Mouse (Mus musculus) C2C12 (cell line): ENCODE results near the gene Ccl3. TPM values are rescaled to one million over a fixed set of nuclear protein-coding genes. Genes with fewer than 3 reads are reported as not detected.

Source experiments
- H3K27me3 ChIP-seq: one replicate; pipeline ENCODE4 v1.6.1; 2011; ENCODE audit not compliant: control insufficient read depth, insufficient read depth, insufficient read length
- H3K36me3 ChIP-seq: one replicate; pipeline ENCODE4 v1.6.1; 2011; ENCODE audit not compliant: control insufficient read depth, insufficient read depth
- H3K4me3 ChIP-seq: one replicate; pipeline ENCODE4 v1.5.1; 2011; ENCODE audit warnings: mild to moderate bottlenecking, control low read depth; ENCODE audit not compliant: poor library complexity, insufficient read depth, severe bottlenecking
- H3K79me2 ChIP-seq: one replicate; pipeline ENCODE4 v1.6.1; 2011; ENCODE audit not compliant: control insufficient read depth, insufficient read depth
- H3K79me3 ChIP-seq: one replicate; pipeline ENCODE4 v1.6.1; 2011; ENCODE audit warnings: low read depth, control low read depth
- H3ac ChIP-seq: one replicate; pipeline ENCODE3; 2011; ENCODE audit warnings: low read depth; ENCODE audit not compliant: control insufficient read depth, insufficient read length
- CEBPB ChIP-seq: IDR thresholded peaks from one replicate; pipeline ENCODE4 v1.6.1; 2011; ENCODE audit warnings: low read depth, mild to moderate bottlenecking, control low read depth, moderate library complexity
- CTCF ChIP-seq: IDR thresholded peaks from one replicate; pipeline ENCODE4 v1.5.1; 2011; ENCODE audit not compliant: control insufficient read depth, insufficient read depth, insufficient read length
- FOSL1 ChIP-seq: IDR thresholded peaks from one replicate; pipeline ENCODE4 v1.8.0; 2011; ENCODE audit warnings: mild to moderate bottlenecking, low read length; ENCODE audit not compliant: poor library complexity, insufficient read depth, severe bottlenecking
- MAX ChIP-seq: IDR thresholded peaks from one replicate; pipeline ENCODE4 v1.6.1; 2011; ENCODE audit warnings: mild to moderate bottlenecking, control low read depth
- MYOD1 ChIP-seq: IDR thresholded peaks from one replicate; pipeline ENCODE4 v1.6.1; 2011; ENCODE audit warnings: low read depth; ENCODE audit not compliant: control insufficient read depth, insufficient read length
- MYOG ChIP-seq: IDR thresholded peaks from one replicate; pipeline ENCODE4 v1.6.1; 2011; ENCODE audit not compliant: control insufficient read depth, insufficient read length; ENCODE audit errors: extremely low read depth
- USF1 ChIP-seq: IDR thresholded peaks from one replicate; pipeline ENCODE4 v1.6.1; 2011; ENCODE audit warnings: low read depth, mild to moderate bottlenecking, control low read depth, moderate library complexity
- long read RNA-seq, 2 experiments: library from polyadenylated mRNA; unstranded; transcript quantifications; one replicate each; pipeline ENCODE4 v2.0.0; 2019 to 2020
- polyA plus RNA-seq: library from polyadenylated mRNA; unstranded; fragments of >200 nt; fragmentation: generic; extraction: Trizol; gene quantifications from one replicate; pipeline ENCODE4 v1.2.1, GENCODE M21; 2012; ENCODE audit warnings: missing spikeins

Ccl3 gene
- not detected for polyA plus RNA-seq
- long read RNA-seq, experiment 1, result 0 reads
- long read RNA-seq, experiment 2, result 0 reads

- no peaks in the 10 kb centered on the region for H3K36me3 ChIP-seq
- H3K79me2 ChIP-seq, result no peaks in the 10 kb centered on the region
- H3K4me3 ChIP-seq, result no peak within 1 kb of the TSS
- no peak for TF ChIP-seq USF1
- no peak for TF ChIP-seq FOSL1
- TF ChIP-seq CEBPB, result no peak
- TF ChIP-seq CTCF, result no peak
- no peak within 1 kb of the TSS for H3ac ChIP-seq
- no peaks in the 10 kb centered on the region for H3K79me3 ChIP-seq
- H3K27me3 ChIP-seq, result peaks cover 7% of the 10 kb centered on the region
These were observed at the start of gene Ccl3 for GRCm38 (mm10) chr11:83649305-83649841. Gene Ccl3 (minus strand): TSS chr11:83649355.

DNA sequence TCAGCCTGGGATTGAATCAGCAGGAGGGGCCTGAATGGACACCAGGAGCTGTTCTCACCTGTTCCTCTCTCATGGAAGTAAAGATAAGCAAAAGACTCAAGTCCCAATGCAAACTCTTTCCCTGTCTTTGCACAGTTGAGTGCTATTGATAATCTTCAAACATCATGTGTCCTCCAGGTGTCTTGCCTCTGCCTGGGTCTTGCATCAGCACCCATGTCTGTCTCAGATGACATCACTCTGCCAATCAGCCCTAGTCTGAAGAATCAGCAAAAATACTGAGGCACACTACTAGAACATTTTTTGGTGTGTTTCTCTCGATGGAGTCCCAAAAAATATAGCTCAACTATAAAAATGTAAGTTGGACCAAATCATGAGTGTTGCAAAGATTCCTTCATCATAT is 42.9 kb upstream of the Ccl3 start:
- H3K36me3 ChIP-seq, result no peaks in the 10 kb centered on the region
- no peak overlapping the region for H3ac ChIP-seq
- H3K4me3 ChIP-seq, result no peak overlapping the region
- H3K79me3 ChIP-seq, result no peaks in the 10 kb centered on the region
- H3K79me2 ChIP-seq, result no peaks in the 10 kb centered on the region
- TF ChIP-seq MYOG, result no peak
- no peak for TF ChIP-seq FOSL1
- TF ChIP-seq MAX, result no peak
- TF ChIP-seq MYOD1, result no peak
- no peak for TF ChIP-seq USF1
- TF ChIP-seq CEBPB, result no peak
- no peak for TF ChIP-seq CTCF
- no peaks in the 10 kb centered on the region for H3K27me3 ChIP-seq

GRCm38 (mm10) chr11:83689918-83690317 is 40.8 kb upstream of the Ccl3 start:
- no peaks in the 10 kb centered on the region for H3K79me3 ChIP-seq
- no peaks in the 10 kb centered on the region for H3K79me2 ChIP-seq
- no peak overlapping the region for H3ac ChIP-seq
- H3K4me3 ChIP-seq, result no peak overlapping the region
- H3K36me3 ChIP-seq, result no peaks in the 10 kb centered on the region
- H3K27me3 ChIP-seq, result no peaks in the 10 kb centered on the region
- TF ChIP-seq USF1 (peak; percentile 76), CTCF (no peak)

GRCm38 (mm10) chr11:83675665-83676064 is 26.5 kb upstream of the Ccl3 start:
- no peak overlapping the region for H3ac ChIP-seq
- no peaks in the 10 kb centered on the region for H3K79me2 ChIP-seq
- H3K4me3 ChIP-seq, result no peak overlapping the region
- H3K36me3 ChIP-seq, result no peaks in the 10 kb centered on the region
- TF ChIP-seq MYOG, result no peak
- TF ChIP-seq FOSL1, result no peak
- TF ChIP-seq MYOD1, result no peak
- no peak for TF ChIP-seq USF1
- TF ChIP-seq CTCF, result no peak
- TF ChIP-seq CEBPB, result no peak
- no peak for TF ChIP-seq MAX
- H3K79me3 ChIP-seq, result no peaks in the 10 kb centered on the region
- H3K27me3 ChIP-seq, result no peaks in the 10 kb centered on the region

GRCm38 (mm10) chr11:83671743-83672142 is 22.6 kb upstream of the Ccl3 start:
- no peaks in the 10 kb centered on the region for H3K79me3 ChIP-seq
- H3K36me3 ChIP-seq, result no peaks in the 10 kb centered on the region
- no peaks in the 10 kb centered on the region for H3K79me2 ChIP-seq
- no peak overlapping the region for H3ac ChIP-seq
- no peaks in the 10 kb centered on the region for H3K27me3 ChIP-seq
- H3K4me3 ChIP-seq, result no peak overlapping the region
- TF ChIP-seq CEBPB, result peak; percentile 24
- no peak for TF ChIP-seq CTCF
- no peak for TF ChIP-seq FOSL1

GRCm38 (mm10) chr11:83663532-83663931 is 14.4 kb upstream of the Ccl3 start:
- Histone ChIP-seq H3K79me2 (no peaks in the 10 kb centered on the region), H3K4me3 (no peak overlapping the region), H3ac (no peak overlapping the region), H3K79me3 (no peaks in the 10 kb centered on the region), H3K36me3 (no peaks in the 10 kb centered on the region), H3K27me3 (peaks cover 11% of the 10 kb centered on the region)
- TF ChIP-seq MAX (no peak), CEBPB (no peak), CTCF (no peak), USF1 (no peak), MYOD1 (no peak), MYOG (no peak), FOSL1 (no peak)
